Mouse (Mus musculus): ENCODE data around the gene Hoxa7.

DNA sequence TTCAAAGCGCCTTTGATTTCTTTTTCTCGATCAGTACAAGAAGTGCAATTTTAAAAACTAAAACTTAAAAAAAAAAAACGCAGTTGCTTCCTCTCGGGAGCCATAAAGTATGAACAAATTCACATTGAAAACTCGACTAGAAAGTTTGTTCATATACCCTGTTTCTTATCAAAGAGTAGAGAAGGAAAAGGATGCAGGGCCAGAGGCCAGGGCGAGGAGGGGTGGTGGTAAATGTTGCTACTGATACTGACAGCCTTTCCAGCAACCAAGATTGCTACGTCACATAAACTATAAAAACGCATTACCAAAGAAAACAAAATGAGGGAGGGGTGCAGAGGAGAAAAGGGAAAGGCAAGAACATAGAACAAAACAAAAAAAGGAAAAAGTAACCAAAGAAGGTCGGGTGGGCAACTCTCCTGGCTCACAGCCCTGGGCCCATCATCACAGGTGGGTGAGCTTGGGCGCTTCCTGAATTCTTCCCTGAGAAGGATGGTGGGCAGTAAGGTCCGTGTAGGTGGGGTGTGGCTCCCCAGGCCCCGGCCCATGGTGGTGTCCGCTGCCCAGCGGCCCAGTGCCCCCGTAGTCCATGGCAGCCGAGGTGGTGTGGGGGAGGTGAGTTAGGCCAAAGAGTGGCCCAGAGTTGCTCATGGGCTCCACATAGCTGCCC, 52.0 kb downstream of the Hoxa7 start:
- TF ChIP-seq POLR2A (IDR thresholded peaks at IDR 0.05; ENCODE audit: control insufficient read depth in 1 of 2, insufficient read depth in 1 of 2, low read depth in 1 of 2, low read length in 2 of 2, poor library complexity in 1 of 2) (no peak), RCOR1 (IDR thresholded peaks at IDR 0.05; ENCODE audit: low read depth, low read length) (no peak), MXI1 (IDR thresholded peaks at IDR 0.05; ENCODE audit: low read depth, low read length) (no peak)
